Mouse (Mus musculus): ENCODE data around the gene Elmod2.

The Elmod2 gene

DNA sequence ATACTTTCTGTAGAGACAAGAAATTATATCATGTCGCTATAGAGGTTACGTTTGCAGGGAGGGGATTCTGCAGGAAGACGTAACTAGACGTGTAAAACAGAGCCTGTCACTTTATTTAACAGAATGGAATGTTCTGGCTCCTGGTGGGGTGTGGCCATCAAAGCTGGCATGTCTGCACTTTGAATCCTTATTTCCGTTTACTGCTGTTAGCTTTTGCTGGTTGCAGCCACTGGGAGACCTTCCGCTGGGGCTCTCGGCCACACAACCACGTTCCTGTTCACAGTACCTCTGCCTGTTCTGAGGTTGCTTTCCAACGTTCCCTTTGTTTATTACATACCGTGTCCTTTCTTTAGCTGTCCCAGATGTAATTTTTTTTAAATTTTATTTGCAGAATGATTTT, 59.8 kb downstream of the Elmod2 start:
- no peak for DNase-seq

DNA sequence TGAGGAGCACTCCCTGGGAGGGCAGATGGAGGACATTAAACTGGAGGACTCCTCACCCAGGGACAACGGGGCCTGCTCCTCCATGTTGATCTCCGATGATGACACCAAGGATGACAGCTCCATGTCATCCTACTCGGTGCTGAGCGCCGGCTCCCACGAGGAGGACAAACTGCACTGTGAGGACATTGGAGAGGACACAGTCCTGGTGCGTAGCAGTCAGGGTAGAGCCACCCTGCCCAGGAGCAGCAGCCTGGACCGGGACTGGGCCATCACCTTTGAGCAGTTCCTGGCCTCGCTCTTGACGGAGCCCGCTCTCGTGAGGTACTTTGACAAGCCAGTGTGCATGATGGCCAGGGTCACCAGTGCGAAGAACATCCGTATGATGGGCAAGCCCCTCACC, 61.1 kb downstream of the Elmod2 start:
- no peak for DNase-seq
